Mouse (Mus musculus) heart, adult 2 months (tissue): ENCODE results near the gene Lama5. TPM values are rescaled to one million over a fixed set of nuclear protein-coding genes. Genes with fewer than 3 reads are reported as not detected.
"Not testable (repeated sequence)": the region's sequence is repeated elsewhere in the genome, so short reads cannot be mapped to it uniquely, and the experiment has no call there.

Source experiments
- DNase-seq, 2 experiments: peaks; one replicate each; pipeline ENCODE4 v3.0.0; 2021
- H3K27ac ChIP-seq: fragments of 200-600 bp; 2 replicates; pipeline ENCODE4 v1.8.1; 2022
- H3K27me3 ChIP-seq: fragments of 200-500 bp; 2 replicates; pipeline ENCODE4 v1.6.1; 2012; ENCODE audit warnings: mild to moderate bottlenecking, low read length, inconsistent platforms, mixed read lengths; ENCODE audit not compliant: control insufficient read depth, insufficient read depth
- H3K36me3 ChIP-seq: fragments of 200-500 bp; 2 replicates; pipeline ENCODE4 v1.6.1; 2012; ENCODE audit warnings: low read length, inconsistent platforms; ENCODE audit not compliant: control insufficient read depth, insufficient read depth
- H3K4me1 ChIP-seq: fragments of 200-500 bp; 2 replicates; pipeline ENCODE4 v1.6.1; 2011; ENCODE audit warnings: low read length; ENCODE audit not compliant: control insufficient read depth, insufficient read depth
- H3K4me3 ChIP-seq: fragments of 200-600 bp; 2 replicates; pipeline ENCODE4 v1.8.1; 2022
- H3K79me2 ChIP-seq: fragments of 200-500 bp; replicated peaks from 2 replicates; pipeline ENCODE4 v1.6.1; 2012; ENCODE audit warnings: mild to moderate bottlenecking, inconsistent platforms, low read length, moderate library complexity, mixed read lengths; ENCODE audit not compliant: control insufficient read depth, insufficient read depth
- H3K9ac ChIP-seq: fragments of 200-500 bp; 2 replicates; pipeline ENCODE4 v1.6.1; 2012; ENCODE audit warnings: low read depth, mild to moderate bottlenecking, control low read depth, inconsistent platforms, low read length, mixed read lengths
- CTCF ChIP-seq: fragments of 200-600 bp; IDR thresholded peaks from 2 replicates; pipeline ENCODE4 v1.8.1; 2022; ENCODE audit warnings: antibody characterized with exemption, mild to moderate bottlenecking, moderate library complexity
- EP300 ChIP-seq: fragments of 200-500 bp; IDR thresholded peaks from 2 replicates; pipeline ENCODE4 v1.6.1; 2011; ENCODE audit warnings: low read depth, low read length, control low read depth; ENCODE audit not compliant: insufficient read depth
- POLR2A ChIP-seq: fragments of 200-500 bp; IDR thresholded peaks from 2 replicates; pipeline ENCODE4 v1.6.1; 2011; ENCODE audit warnings: mild to moderate bottlenecking, low read depth, low read length, control low read depth; ENCODE audit not compliant: insufficient read depth
- WGBS: fragments of 180-500 bp; shearing (Covaris S2); methylation state at CpG from one replicate; pipeline ENCODE4 v1.1.7; 2018; 5-methylcytosine and 5-hydroxymethylcytosine counted together
- intact Hi-C: fragments of 180-260 bp; cut with DNase I; formaldehyde crosslinking; loops from one replicate; pipeline ENCODE4 v1.15.1; 2025
- polyA plus RNA-seq: library from polyadenylated mRNA; depleted of rRNA; stranded (reverse); fragments of >200 nt; gene quantifications from 2 replicates; pipeline ENCODE4 v1.2.3, GENCODE M21; 2012
- total RNA-seq, 2 experiments: library from RNA; stranded (reverse); gene quantifications; 2 replicates each; pipeline ENCODE4 v1.2.3; 2021

Gene Lama5
- total and polyA plus RNA-seq, 3 experiments = 66.3 to 104 (median 83.6) TPM

- WGBS = 40% methylated on average over 8 of the region's 8 CpGs
- H3K36me3 ChIP-seq = peaks cover 2% of the 10 kb centered on the region; the same call in 1 of the 2 replicates
- H3K9ac ChIP-seq = no peak overlapping the region; the same call in 1 of the 2 replicates
- no peak overlapping the region for H3K4me3 ChIP-seq
- H3K27ac ChIP-seq = peak overlapping the region; percentile 89
- H3K4me1 ChIP-seq = peaks cover 15% of the 10 kb centered on the region
- intact Hi-C loops = no loop called here
- peak in 1 of 2 experiments; percentile 25 for DNase-seq
- TF ChIP-seq CTCF = no peak
- no peak for TF ChIP-seq POLR2A
- TF ChIP-seq EP300 = no peak
- H3K79me2 ChIP-seq = no peaks in the 10 kb centered on the region
- no peaks in the 10 kb centered on the region for H3K27me3 ChIP-seq
Measured at GRCm38 (mm10) chr2:180260610-180261480, 35.2 kb upstream of the Lama5 start.

GRCm38 (mm10) chr2:180259826-180260609 is 34.4 kb upstream of the Lama5 start:
- H3K4me3 ChIP-seq, H3K36me3 ChIP-seq, H3K79me2 ChIP-seq, H3K9ac ChIP-seq, H3K27ac ChIP-seq, H3K27me3 ChIP-seq: not testable (repeated sequence)
- TF ChIP-seq POLR2A = 0 out of 2 replicates have a peak, but pooled peaks have one; percentile 10
- intact Hi-C loops = loop anchor here (5.0 to 10.0 kb wide), 2 partner anchors 213 to 345 kb away; no protein-coding TSS in a partner anchor
- peak in 1 of 2 experiments; percentile 20 for DNase-seq
- WGBS = 56% methylated on average over 17 of the region's 17 CpGs
- H3K4me1 ChIP-seq = peaks cover 15% of the 10 kb centered on the region

GRCm38 (mm10) chr2:180258951-180259484 is 33.4 kb upstream of the Lama5 start:
- not testable (repeated sequence) for H3K27me3 ChIP-seq, H3K27ac ChIP-seq, H3K4me3 ChIP-seq, H3K36me3 ChIP-seq, H3K79me2 ChIP-seq, H3K9ac ChIP-seq
- intact Hi-C loops = loop anchor here (5.0 to 10.0 kb wide), 2 partner anchors 212 to 344 kb away; no protein-coding TSS in a partner anchor
- WGBS = 69% methylated on average over 10 of the region's 10 CpGs
- peaks cover 15% of the 10 kb centered on the region for H3K4me1 ChIP-seq
- DNase-seq = peak in 1 of 2 experiments; percentile 16

- Histone ChIP-seq H3K27ac (peak overlapping the region; percentile 80; the same call in 1 of the 2 replicates), H3K9ac (peak overlapping the region; percentile 80; the same call in 1 of the 2 replicates), H3K4me1 (peaks cover 13% of the 10 kb centered on the region), H3K79me2 (no peaks in the 10 kb centered on the region), H3K27me3 (no peaks in the 10 kb centered on the region), H3K4me3 (peak overlapping the region; percentile 69), H3K36me3 (peaks cover 2% of the 10 kb centered on the region; the same call in 1 of the 2 replicates)
- WGBS = 50% methylated on average over 11 of the region's 11 CpGs
- TF ChIP-seq CTCF (no peak), POLR2A (no peak), EP300 (no peak)
- DNase-seq = peak in 1 of 2 experiments; percentile 14
- intact Hi-C loops = loop anchor here (5.0 to 10.0 kb wide), 2 partner anchors 211 to 343 kb away; no protein-coding TSS in a partner anchor
Measured at GRCm38 (mm10) chr2:180257963-180258865, 32.6 kb upstream of the Lama5 start.

GRCm38 (mm10) chr2:180257001-180257521 is 31.4 kb upstream of the Lama5 start, which contains the start of gene Rps21:
Gene Rps21 (plus strand): TSS chr2:180257377.
- WGBS = under 1% methylated on average over 38 of the region's 38 CpGs
- Histone ChIP-seq H3K27me3 (no peaks in the 10 kb centered on the region), H3K9ac (peak within 1 kb of the TSS; percentile 80), H3K27ac (peak within 1 kb of the TSS; percentile 87), H3K4me1 (peaks cover 12% of the 10 kb centered on the region), H3K36me3 (peaks cover 2% of the 10 kb centered on the region; the same call in 1 of the 2 replicates), H3K4me3 (peak within 1 kb of the TSS; percentile 69), H3K79me2 (no peaks in the 10 kb centered on the region)
- intact Hi-C loops = loop anchor here (5.0 to 10.0 kb wide), 2 partner anchors 210 to 342 kb away; no protein-coding TSS in a partner anchor
- TF ChIP-seq POLR2A (peak; percentile 84), CTCF (no peak), EP300 (peak; percentile 70)
- DNase-seq = peak; percentile 97 to 99
